Mouse (Mus musculus): ENCODE measurements around the gene Slco2b1. TPM values are rescaled to one million over a fixed set of nuclear protein-coding genes. Genes with fewer than 3 reads are reported as not detected.

The Slco2b1 gene
- polyA plus RNA-seq, 2 experiments, result 0.11 to 0.12 TPM

DNA sequence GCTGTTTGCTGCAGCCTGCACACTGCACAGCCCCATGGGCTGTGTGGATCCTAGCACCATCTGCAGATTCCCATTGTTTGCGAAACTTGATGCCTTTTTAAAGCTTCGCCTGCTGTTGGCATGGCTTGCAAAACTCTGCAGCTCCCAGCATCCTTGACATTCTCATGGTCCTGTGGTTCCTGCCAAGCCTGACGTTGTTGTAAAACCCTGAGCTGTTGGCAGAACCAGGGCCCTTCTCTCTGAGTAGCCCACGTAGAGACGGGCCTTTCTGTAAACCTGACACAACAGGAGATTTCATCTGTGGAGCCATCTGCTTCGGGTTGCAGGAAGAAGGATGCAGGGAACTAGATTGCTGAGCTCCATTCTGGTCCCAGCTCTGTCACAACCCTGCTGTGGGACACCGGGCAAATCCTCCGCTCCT is 2.8 kb downstream of the Slco2b1 start:
- Histone ChIP-seq H3K4me2 (ENCODE audit: low read depth) (no peak overlapping the region), H3K9ac (replicated peaks) (no peak overlapping the region), H3K4me3 (ENCODE audit: insufficient read depth in 1 of 2, low read depth in 2 of 2, low read length in 2 of 2) (no peak overlapping the region), H3K4me1 (replicated peaks; ENCODE audit: control insufficient read depth in 2 of 2, insufficient read depth in 2 of 2, low read length in 1 of 2) (no peaks in the 10 kb centered on the region), H3K36me3 (replicated peaks; ENCODE audit: control insufficient read depth, insufficient read depth, low read depth) (no peaks in the 10 kb centered on the region), H3K27me3 (ENCODE audit: control insufficient read depth, insufficient read depth, low read length) (no peaks in the 10 kb centered on the region), H3K27ac (no peak overlapping the region), H3K9me3 (ENCODE audit: control insufficient read depth, low read length) (no peaks in the 10 kb centered on the region)
- WGBS (ENCODE audit: insufficient replicate concordance), result 61% methylated on average over 8 of the region's 8 CpGs
- DNase-seq (ENCODE audit: low read depth in 3 of 3, low spot score in 3 of 3), result no peak
- TF ChIP-seq EP300 (IDR thresholded peaks at IDR 0.05; ENCODE audit: low read depth) (no peak), CTCF (IDR thresholded peaks at IDR 0.05; ENCODE audit: low read depth) (no peak)
- no peak for ATAC-seq (ENCODE audit: insufficient read depth)

DNA sequence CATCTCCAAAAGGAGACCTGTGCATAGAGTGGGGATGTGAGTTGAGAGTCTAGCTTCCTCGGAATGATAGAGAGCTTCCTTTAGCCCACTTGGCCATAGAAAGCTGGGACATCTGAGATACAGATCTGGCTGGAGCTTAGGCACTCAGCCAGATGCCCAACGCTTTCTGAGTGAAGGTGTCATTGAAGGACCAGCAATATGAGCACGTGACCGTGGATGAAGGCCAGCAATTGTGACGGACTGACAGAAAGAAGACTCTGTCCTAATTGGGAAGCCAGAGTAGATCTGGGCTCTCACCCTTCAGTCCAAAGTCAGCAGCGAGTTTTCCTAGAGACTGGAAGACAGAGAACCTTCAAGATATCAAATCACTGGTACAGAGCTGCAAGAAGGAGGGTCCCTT is 3.5 kb downstream of the Slco2b1 start:
- WGBS (ENCODE audit: insufficient replicate concordance), result 54% methylated on average over 6 of the region's 6 CpGs
- Histone ChIP-seq H3K9ac (replicated peaks) (no peak overlapping the region), H3K36me3 (replicated peaks; ENCODE audit: control insufficient read depth, insufficient read depth, low read depth) (no peaks in the 10 kb centered on the region), H3K27ac (no peak overlapping the region), H3K4me1 (replicated peaks; ENCODE audit: control insufficient read depth in 2 of 2, insufficient read depth in 2 of 2, low read length in 1 of 2) (no peaks in the 10 kb centered on the region), H3K9me3 (ENCODE audit: control insufficient read depth, low read length) (no peaks in the 10 kb centered on the region), H3K4me3 (ENCODE audit: insufficient read depth in 1 of 2, low read depth in 2 of 2, low read length in 2 of 2) (no peak overlapping the region), H3K4me2 (ENCODE audit: low read depth) (no peak overlapping the region), H3K27me3 (ENCODE audit: control insufficient read depth, insufficient read depth, low read length) (no peaks in the 10 kb centered on the region)
- TF ChIP-seq EP300 (IDR thresholded peaks at IDR 0.05; ENCODE audit: low read depth), result no peak
- no peak for TF ChIP-seq CTCF (IDR thresholded peaks at IDR 0.05; ENCODE audit: low read depth)
- no peak for DNase-seq (ENCODE audit: low read depth in 3 of 3, low spot score in 3 of 3)
- ATAC-seq (ENCODE audit: insufficient read depth), result no peak

DNA sequence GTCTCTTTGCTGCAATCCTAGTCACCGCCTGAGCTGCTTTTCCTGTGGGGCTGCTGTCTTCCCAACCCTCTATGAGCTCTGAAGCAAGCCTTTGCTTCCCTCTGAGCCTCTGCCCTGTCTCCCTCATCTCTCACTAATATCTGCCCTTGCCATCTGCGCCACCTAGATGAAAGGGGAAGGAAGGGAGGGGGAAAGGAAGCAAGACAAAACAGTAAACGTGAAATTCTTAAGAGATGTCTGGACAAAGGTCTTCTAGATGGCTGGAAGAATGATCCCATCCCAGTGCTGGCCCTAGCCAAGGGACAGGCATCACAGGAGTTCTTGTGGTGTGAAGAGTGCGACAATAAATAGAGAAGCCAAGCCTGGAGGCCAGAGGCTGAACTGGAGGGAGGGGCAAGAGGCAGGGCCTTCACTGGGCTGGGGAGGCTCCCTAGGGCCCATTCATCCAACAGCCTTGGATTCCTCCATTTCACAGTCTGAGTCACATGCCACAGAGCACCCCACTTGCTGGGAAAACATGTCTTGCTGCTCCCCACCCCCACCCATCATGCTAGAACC is 4.0 kb downstream of the Slco2b1 start:
- Histone ChIP-seq H3K4me2 (ENCODE audit: low read depth) (no peak overlapping the region), H3K9ac (replicated peaks) (no peak overlapping the region), H3K4me1 (replicated peaks; ENCODE audit: control insufficient read depth in 2 of 2, insufficient read depth in 2 of 2, low read length in 1 of 2) (no peaks in the 10 kb centered on the region), H3K27ac (no peak overlapping the region), H3K4me3 (ENCODE audit: insufficient read depth in 1 of 2, low read depth in 2 of 2, low read length in 2 of 2) (no peak overlapping the region), H3K36me3 (replicated peaks; ENCODE audit: control insufficient read depth, insufficient read depth, low read depth) (no peaks in the 10 kb centered on the region), H3K9me3 (ENCODE audit: control insufficient read depth, low read length) (no peaks in the 10 kb centered on the region), H3K27me3 (ENCODE audit: control insufficient read depth, insufficient read depth, low read length) (no peaks in the 10 kb centered on the region)
- DNase-seq (ENCODE audit: low read depth in 3 of 3, low spot score in 3 of 3) (no peak), ATAC-seq (ENCODE audit: insufficient read depth) (no peak)
- WGBS (ENCODE audit: insufficient replicate concordance), result 7% methylated on average over 4 of the region's 4 CpGs
- TF ChIP-seq EP300 (IDR thresholded peaks at IDR 0.05; ENCODE audit: low read depth) (no peak), CTCF (IDR thresholded peaks at IDR 0.05; ENCODE audit: low read depth) (no peak)

DNA sequence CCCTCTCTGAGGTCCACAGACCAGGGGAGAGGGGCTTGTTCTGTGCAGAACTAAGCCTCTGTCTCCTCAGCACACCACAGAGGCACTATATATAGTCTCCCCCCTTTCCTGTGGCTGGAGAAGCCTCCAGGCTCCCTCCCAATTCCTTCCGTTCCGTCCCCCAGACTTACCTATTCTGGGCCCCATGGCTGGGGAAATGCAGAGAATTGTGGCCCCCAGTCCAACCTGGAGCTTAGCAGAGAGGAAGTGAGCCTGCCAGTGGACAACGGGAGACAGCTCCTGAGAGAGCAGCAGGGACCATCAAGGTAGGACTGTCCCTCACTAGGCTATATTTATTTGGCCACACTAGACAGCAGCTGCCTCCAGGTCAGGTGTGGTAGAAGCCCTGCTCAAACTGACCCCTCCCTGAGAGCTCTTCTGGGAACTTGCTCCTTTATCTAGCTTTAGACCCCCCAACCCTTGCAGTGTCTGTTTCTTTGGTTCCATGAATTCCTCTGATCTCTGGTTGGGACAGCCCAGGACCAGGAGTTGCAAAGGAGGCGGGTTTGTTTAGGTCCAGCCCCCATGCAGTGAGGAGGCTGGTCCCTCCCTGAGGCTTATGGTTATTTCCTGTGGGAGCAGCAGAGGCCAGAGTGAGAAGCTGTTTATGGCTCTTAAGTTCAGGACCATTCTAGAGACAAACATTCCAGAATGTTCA is 4.7 kb downstream of the Slco2b1 start:
- H3K4me2 ChIP-seq (ENCODE audit: low read depth), result no peak overlapping the region

GRCm38 (mm10) chr7:99704736-99705519 is 6.2 kb downstream of the Slco2b1 start:
- ATAC-seq (ENCODE audit: insufficient read depth) (no peak), DNase-seq (ENCODE audit: low read depth in 3 of 3, low spot score in 3 of 3) (no peak)
- no peak overlapping the region for H3K9ac ChIP-seq (replicated peaks)
- H3K4me1 ChIP-seq (replicated peaks; ENCODE audit: control insufficient read depth in 2 of 2, insufficient read depth in 2 of 2, low read length in 1 of 2), result no peaks in the 10 kb centered on the region
- H3K4me3 ChIP-seq (ENCODE audit: insufficient read depth in 1 of 2, low read depth in 2 of 2, low read length in 2 of 2), result no peak overlapping the region
- 56% methylated on average over 3 of the region's 3 CpGs for WGBS (ENCODE audit: insufficient replicate concordance)
- H3K27ac ChIP-seq, result no peak overlapping the region
- no peak overlapping the region for H3K4me2 ChIP-seq (ENCODE audit: low read depth)
- H3K36me3 ChIP-seq (replicated peaks; ENCODE audit: control insufficient read depth, insufficient read depth, low read depth), result no peaks in the 10 kb centered on the region
- H3K27me3 ChIP-seq (ENCODE audit: control insufficient read depth, insufficient read depth, low read length), result no peaks in the 10 kb centered on the region
- TF ChIP-seq EP300 (IDR thresholded peaks at IDR 0.05; ENCODE audit: low read depth) (no peak), CTCF (IDR thresholded peaks at IDR 0.05; ENCODE audit: low read depth) (no peak)
- no peaks in the 10 kb centered on the region for H3K9me3 ChIP-seq (ENCODE audit: control insufficient read depth, low read length)

More for the DNA sequence above, 4.7 kb downstream of the Slco2b1 start:
- no peaks in the 10 kb centered on the region for H3K9me3 ChIP-seq (ENCODE audit: control insufficient read depth, low read length)
- DNase-seq (ENCODE audit: low read depth in 3 of 3, low spot score in 3 of 3), result no peak
- TF ChIP-seq CTCF (IDR thresholded peaks at IDR 0.05; ENCODE audit: low read depth) (no peak), EP300 (IDR thresholded peaks at IDR 0.05; ENCODE audit: low read depth) (no peak)
- H3K27me3 ChIP-seq (ENCODE audit: control insufficient read depth, insufficient read depth, low read length), result no peaks in the 10 kb centered on the region
- H3K9ac ChIP-seq (replicated peaks), result no peak overlapping the region
- H3K4me3 ChIP-seq (ENCODE audit: insufficient read depth in 1 of 2, low read depth in 2 of 2, low read length in 2 of 2), result no peak overlapping the region
- no peak overlapping the region for H3K27ac ChIP-seq
- no peaks in the 10 kb centered on the region for H3K4me1 ChIP-seq (replicated peaks; ENCODE audit: control insufficient read depth in 2 of 2, insufficient read depth in 2 of 2, low read length in 1 of 2)
- WGBS (ENCODE audit: insufficient replicate concordance), result 26% methylated on average over 4 of the region's 4 CpGs
- H3K36me3 ChIP-seq (replicated peaks; ENCODE audit: control insufficient read depth, insufficient read depth, low read depth), result no peaks in the 10 kb centered on the region
- ATAC-seq (ENCODE audit: insufficient read depth), result no peak
